Mouse (Mus musculus) brain, embryonic 14.5 days (tissue): ENCODE data around the gene Ceacam2.
"Not testable (repeated sequence)": the region's sequence is repeated elsewhere in the genome, so short reads cannot be mapped to it uniquely, and the experiment has no call there.

Experiments used
- CTCF ChIP-seq: fragments of 200-500 bp; IDR thresholded peaks from 2 replicates; pipeline ENCODE4 v1.5.1; 2012; ENCODE audit warnings: inconsistent platforms, mild to moderate bottlenecking, moderate library complexity, borderline replicate concordance; ENCODE audit not compliant: insufficient read depth, insufficient read length; ENCODE audit errors: extremely low read depth
- POLR2A ChIP-seq: fragments of 200-500 bp; IDR thresholded peaks from 2 replicates; pipeline ENCODE4 v1.6.1; 2012; ENCODE audit warnings: mild to moderate bottlenecking, inconsistent platforms, borderline replicate concordance; ENCODE audit not compliant: poor library complexity, insufficient read depth, insufficient read length, severe bottlenecking; ENCODE audit errors: extremely low read depth

DNA sequence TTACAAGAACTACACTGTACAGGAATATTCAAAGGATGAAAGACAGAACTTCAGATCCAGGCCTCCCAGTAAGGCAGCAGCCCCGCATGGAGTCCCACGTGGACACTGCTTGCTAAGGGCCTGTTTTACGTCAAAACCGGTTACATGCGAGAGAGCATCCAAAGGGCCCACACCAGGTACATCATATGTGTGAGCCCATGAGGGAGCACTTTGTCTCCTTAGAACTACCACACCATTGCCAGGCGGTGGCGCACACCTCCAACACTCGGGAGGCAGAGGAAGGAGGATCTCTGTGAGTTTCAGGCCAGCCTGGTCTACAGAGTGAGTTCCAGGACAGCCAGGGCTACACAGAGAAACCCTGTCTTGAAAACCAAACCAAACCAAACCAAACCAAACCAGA, 58.9 kb downstream of the Ceacam2 start:
- not testable (repeated sequence) for TF ChIP-seq POLR2A
- TF ChIP-seq CTCF, result peak; percentile 23; the same call in 1 of the 2 replicates
